Mouse (Mus musculus) adrenal gland, postnatal 4 days (tissue): ENCODE results near the gene Trpm3. TPM values are rescaled to one million over a fixed set of nuclear protein-coding genes. Genes with fewer than 3 reads are reported as not detected.

Source experiments
- DNase-seq, 2 experiments: peaks; one replicate each; pipeline ENCODE4 v3.0.0; 2021 to 2022; ENCODE audit warnings: low spot score in 2 of 2, mixed read lengths in 2 of 2
- total RNA-seq, 2 experiments: library from RNA; stranded (reverse); gene quantifications; 2 replicates each; pipeline ENCODE4 v1.2.3; 2021

The Trpm3 gene
- total RNA-seq, 2 experiments from 2014 or later: 2.4 to 4.7 TPM

DNA sequence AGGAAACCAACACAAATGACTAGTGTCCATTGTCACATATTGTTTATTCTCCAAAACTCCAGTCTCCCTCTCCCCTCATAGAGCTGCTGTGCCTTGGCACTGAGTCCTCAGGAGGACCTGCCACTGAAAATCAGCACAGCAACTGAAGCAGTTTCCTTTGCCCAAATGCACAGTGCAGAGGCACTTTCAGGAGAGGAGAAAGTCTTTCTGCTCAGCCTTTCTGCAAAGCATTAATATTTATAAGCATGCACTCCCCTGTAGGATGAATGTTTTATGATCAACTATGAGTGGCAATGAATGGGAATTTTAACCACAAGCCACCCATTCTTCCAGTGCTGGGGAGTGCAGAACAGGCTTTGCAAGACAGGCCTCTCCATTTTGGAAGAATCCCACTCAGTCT is 592.1 kb downstream of the Trpm3 start:
- no peak for DNase-seq

DNA sequence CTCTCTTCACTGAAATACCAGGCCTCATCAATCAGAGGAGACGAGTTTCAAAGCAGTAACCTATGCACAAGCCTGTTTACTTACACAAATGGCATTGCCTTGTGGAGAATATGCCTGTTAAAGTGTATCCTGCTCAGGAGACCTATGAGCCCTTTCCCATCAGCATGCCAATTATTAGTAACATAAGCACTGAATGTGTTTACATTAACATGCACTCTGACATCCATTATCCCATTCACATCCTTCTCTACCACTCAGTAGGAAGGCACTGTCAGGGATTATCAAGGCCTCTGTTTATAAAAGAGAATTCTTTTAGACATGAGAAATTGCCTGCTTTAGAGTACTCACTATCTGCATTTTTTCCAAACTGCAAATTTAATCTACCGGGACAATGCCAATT is 598.0 kb downstream of the Trpm3 start:
- no peak for DNase-seq

DNA sequence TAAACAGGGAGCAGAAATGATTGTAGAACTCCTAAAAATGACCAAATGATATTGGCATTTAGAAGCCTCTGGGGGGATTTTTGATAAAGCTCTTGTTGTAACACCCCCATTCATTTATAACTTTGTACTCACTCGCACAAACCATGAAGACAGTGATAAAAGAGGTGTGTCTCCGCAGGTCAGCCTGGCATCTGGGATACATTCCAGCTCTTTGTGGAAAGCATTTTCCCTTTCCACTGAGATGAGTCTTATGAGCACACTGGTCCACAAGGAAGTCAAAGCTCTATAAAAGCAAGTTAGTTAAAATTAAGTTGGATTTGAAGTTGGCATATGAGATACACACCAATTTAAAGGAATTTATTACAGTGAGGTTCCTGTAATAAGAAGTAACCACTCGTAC is 600.4 kb downstream of the Trpm3 start:
- no peak for DNase-seq

DNA sequence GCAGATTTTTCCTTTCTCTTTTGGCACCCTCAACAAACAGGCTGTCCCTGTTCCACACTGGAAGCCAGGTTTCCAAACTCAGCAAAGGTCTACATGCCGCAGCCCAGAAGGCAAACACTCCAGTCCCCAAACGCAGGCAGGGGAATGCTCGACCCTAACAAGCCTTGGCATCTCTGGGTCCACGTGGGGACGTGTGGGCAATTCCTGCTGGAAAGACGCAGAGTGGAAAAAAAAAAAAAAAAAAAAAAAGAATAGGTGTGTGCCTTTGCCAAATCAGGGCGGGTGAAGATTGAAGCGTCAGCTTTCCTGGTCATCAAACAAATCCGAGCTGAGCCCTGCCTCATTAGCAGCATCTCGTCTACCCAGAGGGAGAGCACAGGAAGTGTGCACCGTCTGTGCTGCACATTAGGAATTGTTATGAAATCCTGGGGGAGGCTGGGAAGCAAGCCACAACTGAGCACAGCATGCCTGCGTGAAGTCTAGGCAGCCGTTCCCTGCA is 614.5 kb downstream of the Trpm3 start:
- no peak for DNase-seq

DNA sequence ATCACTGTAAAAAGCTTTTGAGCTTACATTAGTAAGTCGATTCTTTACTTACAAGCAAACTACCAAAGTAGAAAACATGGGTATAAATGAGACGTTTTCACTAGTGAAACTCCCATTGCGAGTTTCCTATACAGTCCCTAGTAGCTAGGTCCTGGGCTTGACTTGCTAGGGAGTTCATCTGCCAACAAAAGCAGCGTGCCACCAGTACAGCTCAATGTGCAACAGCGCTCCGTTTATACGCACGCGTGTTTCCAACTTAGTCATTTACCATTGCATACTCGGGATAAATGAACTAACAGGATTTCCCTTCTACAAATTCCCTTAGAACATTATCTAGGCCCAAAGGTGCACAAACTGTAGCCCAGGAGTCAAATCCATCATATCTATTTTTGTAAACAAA is 615.2 kb downstream of the Trpm3 start:
- DNase-seq: no peak

- no peak for DNase-seq
Measured at GRCm38 (mm10) chr19:22754498-22754897, 615.7 kb downstream of the Trpm3 start.

DNA sequence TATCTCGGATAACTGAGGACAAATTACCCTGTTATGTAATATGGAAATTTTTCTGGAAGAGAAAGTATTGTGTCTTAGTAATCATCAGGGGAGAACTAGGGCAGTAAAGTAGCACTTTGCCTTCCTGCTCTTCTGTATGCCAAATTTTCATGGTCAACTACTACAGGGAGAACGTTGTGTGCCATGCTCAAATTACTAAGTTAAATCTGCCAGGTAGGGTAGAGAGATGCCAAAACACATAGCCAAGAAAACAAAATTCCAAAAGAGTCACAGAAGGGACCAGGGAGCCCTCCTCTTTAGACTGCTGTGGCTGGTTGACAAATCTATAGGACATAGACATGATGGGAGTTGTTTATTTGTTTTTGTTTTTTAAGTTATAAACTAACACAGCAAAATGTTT is 619.6 kb downstream of the Trpm3 start:
- no peak for DNase-seq

- no peak for DNase-seq
Measured at GRCm38 (mm10) chr19:22768242-22768641, 629.4 kb downstream of the Trpm3 start.

DNA sequence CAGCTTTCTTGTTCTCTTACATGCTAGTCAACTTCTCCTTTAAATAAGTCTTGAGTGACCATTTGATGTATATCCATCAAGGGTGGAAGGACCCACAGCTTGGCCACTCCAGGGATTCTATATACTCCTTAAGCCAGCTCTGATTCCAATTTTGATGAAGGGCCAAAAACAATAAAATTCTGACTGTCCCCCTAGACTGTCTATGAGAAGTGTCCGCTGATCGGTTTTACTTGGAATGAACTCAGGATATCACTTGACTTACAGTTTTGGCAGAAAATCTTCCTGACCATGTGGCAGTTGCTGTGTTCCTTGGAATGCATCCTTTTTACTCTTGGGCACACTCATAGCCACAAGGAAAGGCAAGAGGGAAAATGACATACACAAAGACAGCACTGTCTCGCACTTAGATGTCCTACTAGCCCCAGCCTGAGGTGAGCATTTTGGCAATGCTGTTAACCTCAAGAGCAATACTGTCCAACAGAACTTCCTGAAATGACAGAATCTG is 636.4 kb downstream of the Trpm3 start:
- no peak for DNase-seq

GRCm38 (mm10) chr19:22780192-22780843 is 641.5 kb downstream of the Trpm3 start:
- DNase-seq: no peak

GRCm38 (mm10) chr19:22781579-22781978 is 642.7 kb downstream of the Trpm3 start:
- no peak for DNase-seq

- DNase-seq: no peak
Measured at GRCm38 (mm10) chr19:22783745-22784144, 644.9 kb downstream of the Trpm3 start.

- no peak for DNase-seq
Measured at GRCm38 (mm10) chr19:22789753-22790152, 650.9 kb downstream of the Trpm3 start.

GRCm38 (mm10) chr19:22796996-22797395 is 658.1 kb downstream of the Trpm3 start:
- DNase-seq: no peak

DNA sequence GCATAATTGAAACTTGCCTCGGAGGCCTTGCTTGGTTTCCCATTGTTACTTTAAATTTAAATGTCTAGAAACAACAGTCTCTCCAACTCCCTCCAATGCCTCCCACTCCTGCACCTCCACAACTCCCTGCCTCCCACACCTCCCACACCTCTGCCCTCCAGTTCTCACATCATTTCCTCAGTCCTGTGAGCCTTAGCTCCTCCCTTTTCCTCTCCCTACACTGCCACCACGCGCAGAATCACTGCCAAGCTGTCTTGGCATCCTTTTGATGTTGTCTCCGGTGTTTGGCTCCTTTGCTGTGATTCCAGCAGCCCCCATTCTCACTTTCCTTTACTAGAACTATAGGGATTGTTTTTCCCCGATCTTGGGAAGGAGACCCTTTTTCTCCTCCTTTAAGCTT is 661.6 kb downstream of the Trpm3 start:
- no peak for DNase-seq

GRCm38 (mm10) chr19:22803396-22803795 is 664.5 kb downstream of the Trpm3 start:
- no peak for DNase-seq

- no peak for DNase-seq
Measured at GRCm38 (mm10) chr19:22804311-22804710, 665.5 kb downstream of the Trpm3 start.

DNA sequence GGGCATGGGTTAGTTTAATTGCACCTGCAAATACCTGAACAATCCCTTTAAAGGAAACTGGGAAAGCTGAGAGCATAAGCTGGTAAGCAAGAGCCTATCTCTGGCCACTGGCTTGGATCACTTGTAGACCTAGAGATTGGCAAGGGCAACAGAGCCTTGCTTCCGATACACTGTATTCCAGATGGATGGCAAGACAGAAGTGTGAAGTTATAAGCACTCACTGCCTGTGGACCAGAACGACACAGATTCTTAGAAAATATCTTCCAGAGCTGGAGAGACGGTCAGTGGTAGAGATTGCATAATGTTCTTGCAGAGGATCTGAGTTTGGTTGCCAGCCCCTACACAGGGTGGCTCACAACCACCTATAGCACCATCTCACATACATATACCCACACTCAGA is 671.4 kb downstream of the Trpm3 start:
- DNase-seq: no peak

GRCm38 (mm10) chr19:22821741-22822140 is 682.9 kb downstream of the Trpm3 start:
- no peak for DNase-seq

- no peak for DNase-seq
Measured at GRCm38 (mm10) chr19:22823491-22823981, 684.7 kb downstream of the Trpm3 start.

GRCm38 (mm10) chr19:22825812-22826211 is 687.0 kb downstream of the Trpm3 start:
- no peak for DNase-seq

GRCm38 (mm10) chr19:22828198-22828742 is 689.4 kb downstream of the Trpm3 start:
- DNase-seq: no peak
